Comparison of ENCODE assay signal across 9 mouse cellular contexts in the genomic region with DNA sequence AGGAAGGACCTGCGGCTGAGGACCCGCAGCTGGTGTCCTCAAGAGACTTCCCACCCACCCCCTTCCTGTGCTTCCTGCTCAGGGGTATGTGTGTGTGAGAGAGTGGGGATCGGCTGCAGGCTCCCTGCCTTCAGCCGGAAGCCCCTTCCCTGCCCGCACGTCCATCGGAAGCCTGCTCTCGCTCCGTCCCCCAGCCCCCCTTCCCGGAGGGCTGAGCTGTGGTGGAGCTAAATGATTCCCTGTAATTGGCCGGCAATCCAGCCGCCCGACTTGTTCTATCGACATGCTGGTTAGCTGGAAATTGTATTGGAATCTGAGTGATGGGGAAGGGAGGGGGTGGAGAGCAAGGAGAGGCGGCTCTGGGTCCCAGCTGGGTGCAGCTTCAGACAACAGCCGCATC. TPM values are rescaled to one million over a fixed set of nuclear protein-coding genes. Genes with fewer than 3 reads are reported as not detected.
DNase-seq lines count a peak whose midpoint lies in the region; ATAC-seq lines count a peak whose summit lies in the region.
"Had no signal": no experiment of that assay in that cellular context is flagged by ENCODE, and none has a peak within 500 bp of the region (broad histone marks: within the 10 kb centered on the region; RNA-seq: fewer than 3 reads in every experiment).

No protein-coding gene starts in this region.

- H3K27ac ChIP-seq in kidney, embryonic 15.5 days = no peak overlapping the region
- H3K27ac ChIP-seq in embryonic facial prominence, embryonic 10.5 days (replicated peaks) = peak overlapping the region; percentile 66; the same call in 1 of the 2 replicates
- H3K27ac ChIP-seq in intestine, embryonic 14.5 days (ENCODE audit: low read depth) = peak overlapping the region; percentile 59; the same call in 1 of the 2 replicates

- peaks cover 53% of the 10 kb centered on the region for H3K27me3 ChIP-seq in kidney, embryonic 15.5 days
- H3K27me3 ChIP-seq in embryonic facial prominence, embryonic 10.5 days (replicated peaks; ENCODE audit: low read depth, poor library complexity, severe bottlenecking) = peaks cover 58% of the 10 kb centered on the region
- peaks cover 8% of the 10 kb centered on the region; the same call in 1 of the 2 replicates for H3K27me3 ChIP-seq in intestine, embryonic 14.5 days (replicated peaks; ENCODE audit: control insufficient read depth, insufficient read depth, low read length)

- H3K9ac ChIP-seq in kidney, embryonic 15.5 days = peak overlapping the region; percentile 12; the same call in 1 of the 2 replicates
- peak overlapping the region; percentile 34; the same call in 1 of the 2 replicates for H3K9ac ChIP-seq in intestine, embryonic 14.5 days (ENCODE audit: low read length)

- no peak for ATAC-seq in kidney, embryonic 15.5 days (replicated peaks; ENCODE audit: low FRiP score)
- ATAC-seq in intestine, embryonic 14.5 days (replicated peaks; ENCODE audit: low FRiP score, low TSS enrichment, low read depth) = peak; percentile 26

- peaks cover 32% of the 10 kb centered on the region for H3K36me3 ChIP-seq in kidney, embryonic 15.5 days
- peaks cover 34% of the 10 kb centered on the region for H3K36me3 ChIP-seq in embryonic facial prominence, embryonic 10.5 days (replicated peaks)
- peaks cover 30% of the 10 kb centered on the region for H3K36me3 ChIP-seq in intestine, embryonic 14.5 days (ENCODE audit: control insufficient read depth, insufficient read depth, low read length)

- no peaks in the 10 kb centered on the region for H3K9me3 ChIP-seq in kidney, embryonic 15.5 days (replicated peaks)
- no peaks in the 10 kb centered on the region for H3K9me3 ChIP-seq in embryonic facial prominence, embryonic 10.5 days
- no peaks in the 10 kb centered on the region for H3K9me3 ChIP-seq in intestine, embryonic 14.5 days (ENCODE audit: control insufficient read depth, low read length)

- peak overlapping the region; percentile 25 for H3K4me3 ChIP-seq in kidney, embryonic 15.5 days (replicated peaks)
- H3K4me3 ChIP-seq in embryonic facial prominence, embryonic 10.5 days = peak overlapping the region; percentile 48
- peak overlapping the region; percentile 20 for H3K4me3 ChIP-seq in intestine, embryonic 14.5 days (ENCODE audit: low read depth, low read length)

- no peak for DNase-seq in kidney, postnatal 36 days
- peak; percentile 75 for DNase-seq in embryonic facial prominence, embryonic 10.5 days (ENCODE audit: low spot score)
- peak; percentile 75 for DNase-seq in intestine, embryonic 14.5 days (ENCODE audit: low spot score)
- DNase-seq in neural tube, embryonic 10.5 days (ENCODE audit: extremely low spot score, low spot score) = peak; percentile 47
- DNase-seq in frontal cortex, postnatal 25 days (ENCODE audit: low spot score in 2 of 2) = no peak
- DNase-seq in layer of hippocampus, postnatal 25 days (ENCODE audit: extremely low spot score in 1 of 2, low spot score in 1 of 2) = no peak
- DNase-seq in gastrocnemius, postnatal 10 days = no peak

- H3K4me2 ChIP-seq in kidney, embryonic 15.5 days = peak overlapping the region; percentile 55
- H3K4me2 ChIP-seq in intestine, embryonic 14.5 days (ENCODE audit: low read length) = peak overlapping the region; percentile 45

- peaks cover 36% of the 10 kb centered on the region for H3K4me1 ChIP-seq in kidney, embryonic 15.5 days
- H3K4me1 ChIP-seq in embryonic facial prominence, embryonic 10.5 days = peaks cover 51% of the 10 kb centered on the region
- H3K4me1 ChIP-seq in intestine, embryonic 14.5 days (replicated peaks; ENCODE audit: control insufficient read depth, insufficient read depth, low read length) = peaks cover 20% of the 10 kb centered on the region

- WGBS in kidney, embryonic 15.5 days = 2% methylated on average over 16 of the region's 16 CpGs
- WGBS in embryonic facial prominence, embryonic 10.5 days = 2% methylated on average over 16 of the region's 16 CpGs
- 1% methylated on average over 16 of the region's 16 CpGs for WGBS in intestine, embryonic 14.5 days

RNA-seq across cellular contexts. Expression of a gene that starts 36.3 kb away (rescaled TPM):
- 59.2 and 63.2 TPM in 2 replicates for polyA plus RNA-seq in kidney, embryonic 15.5 days (2015; fragmentation: Nextera tagmentation; extraction: Ambion mirVana)
- 63.2 and 66.0 TPM in 2 replicates for polyA plus RNA-seq in embryonic facial prominence, embryonic 10.5 days (2016; fragmentation: Nextera tagmentation; extraction: Ambion mirVana)
- polyA plus RNA-seq in intestine, embryonic 14.5 days (2014; fragmentation: Nextera tagmentation; extraction: Ambion mirVana) = 69.3 and 69.7 TPM in 2 replicates
- total RNA-seq in layer of hippocampus, postnatal 25 days (2021) = 100 to 1,000 TPM; 153 to 166 TPM
- total RNA-seq in gastrocnemius, postnatal 10 days (2021) = 10 to 100 TPM; 41.5 to 49.7 TPM

RNA-seq across cellular contexts. Expression of a gene that starts 36.5 kb away (rescaled TPM):
- 165 and 187 TPM in 2 replicates for polyA plus RNA-seq in kidney, embryonic 15.5 days (2015; fragmentation: Nextera tagmentation; extraction: Ambion mirVana)
- 304 and 308 TPM in 2 replicates for polyA plus RNA-seq in embryonic facial prominence, embryonic 10.5 days (2016; fragmentation: Nextera tagmentation; extraction: Ambion mirVana)
- polyA plus RNA-seq in intestine, embryonic 14.5 days (2014; fragmentation: Nextera tagmentation; extraction: Ambion mirVana) = 164 and 183 TPM in 2 replicates
- total RNA-seq in layer of hippocampus, postnatal 25 days (2021) = 100 to 1,000 TPM; 106 to 109 TPM
- 10 to 100 TPM; 34.9 to 45.5 TPM for total RNA-seq in gastrocnemius, postnatal 10 days (2021)

RNA-seq across cellular contexts. Expression of a gene that starts 45.2 kb away (rescaled TPM):
- 3.7 and 4.2 TPM in 2 replicates for polyA plus RNA-seq in kidney, embryonic 15.5 days (2015; fragmentation: Nextera tagmentation; extraction: Ambion mirVana)
- 1.5 and 2.7 TPM in 2 replicates for polyA plus RNA-seq in embryonic facial prominence, embryonic 10.5 days (2016; fragmentation: Nextera tagmentation; extraction: Ambion mirVana)
- polyA plus RNA-seq in intestine, embryonic 14.5 days (2014; fragmentation: Nextera tagmentation; extraction: Ambion mirVana) = 8.2 and 9.0 TPM in 2 replicates
- total RNA-seq in layer of hippocampus, postnatal 25 days (2021) = 10 to 100 TPM; 20.7 to 24.6 TPM
- total RNA-seq in gastrocnemius, postnatal 10 days (2021) = under 1 TPM; 0.31 to 0.93 TPM
- total RNA-seq: MEL had no signal

Comparison
In these comparisons a context has a peak if more than half of its experiments do, and no peak if none do; other contexts are left out.
1. DNase-seq: peak in embryonic facial prominence, embryonic 10.5 days (single experiment), intestine, embryonic 14.5 days (single experiment) and neural tube, embryonic 10.5 days (single experiment); none in kidney, postnatal 36 days (0 of 2), frontal cortex, postnatal 25 days (0 of 2), layer of hippocampus, postnatal 25 days (0 of 2) and gastrocnemius, postnatal 10 days (single experiment).
2. Peak in every context shown above with its lines, with median percentiles within 50 percentile points of each other: H3K4me3 ChIP-seq.